Mouse (Mus musculus) heart, postnatal 4 days (tissue): ENCODE results near the gene Gm10097. TPM values are rescaled to one million over a fixed set of nuclear protein-coding genes. Genes with fewer than 3 reads are reported as not detected.

Experiments
- DNase-seq: peaks from one replicate; pipeline ENCODE4 v3.0.0; 2021
- total RNA-seq, 2 experiments: library from RNA; stranded (reverse); gene quantifications; 2 replicates each; pipeline ENCODE4 v1.2.3; 2021

Gm10097 gene
- total RNA-seq, 2 experiments from 2014 or later: 1.1 to 1.4 TPM

- no peak for DNase-seq
These were observed 16.8 kb downstream of the Gm10097 start for GRCm38 (mm10) chr10:5085792-5086191.

GRCm38 (mm10) chr10:5086329-5086728 lies 17.3 kb downstream of the Gm10097 start:
- no peak for DNase-seq

DNA sequence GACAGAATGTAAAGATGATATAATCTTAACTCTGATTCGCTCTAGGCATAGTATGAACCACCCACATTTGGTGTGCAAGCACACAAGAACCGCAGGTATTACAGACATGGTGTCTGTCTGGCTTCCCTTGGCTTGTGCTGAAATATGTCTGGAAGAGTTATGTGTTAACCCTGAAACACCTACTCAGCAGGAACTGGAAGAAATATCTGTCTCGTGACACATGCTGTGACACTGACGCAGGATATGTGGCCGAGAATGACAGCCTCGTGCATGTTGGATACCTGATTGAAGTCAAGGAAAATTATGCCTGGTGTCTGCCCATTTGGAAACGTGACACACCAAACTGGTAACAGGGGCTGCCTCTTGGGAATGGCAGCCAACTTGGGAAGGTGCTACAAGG lies 18.3 kb downstream of the Gm10097 start:
- DNase-seq: no peak

DNA sequence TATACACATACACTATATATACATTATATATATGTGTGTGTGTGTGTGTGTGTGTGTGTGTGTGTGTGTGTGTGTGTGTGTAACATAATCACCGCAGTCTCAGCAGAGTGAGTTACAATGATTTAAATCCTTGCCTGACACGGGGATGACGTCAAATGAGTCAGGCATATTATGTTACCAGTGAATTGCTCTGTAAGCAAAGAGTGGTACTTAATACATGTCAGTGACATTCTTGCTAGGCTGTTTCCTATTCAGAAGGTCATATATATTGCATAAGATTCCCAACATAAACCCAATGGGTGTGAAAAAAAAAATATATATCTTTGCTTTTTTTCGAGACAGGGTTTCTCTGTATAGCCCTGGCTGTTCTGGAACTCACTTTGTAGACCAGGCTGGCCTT lies 20.1 kb downstream of the Gm10097 start:
- DNase-seq: no peak

DNA sequence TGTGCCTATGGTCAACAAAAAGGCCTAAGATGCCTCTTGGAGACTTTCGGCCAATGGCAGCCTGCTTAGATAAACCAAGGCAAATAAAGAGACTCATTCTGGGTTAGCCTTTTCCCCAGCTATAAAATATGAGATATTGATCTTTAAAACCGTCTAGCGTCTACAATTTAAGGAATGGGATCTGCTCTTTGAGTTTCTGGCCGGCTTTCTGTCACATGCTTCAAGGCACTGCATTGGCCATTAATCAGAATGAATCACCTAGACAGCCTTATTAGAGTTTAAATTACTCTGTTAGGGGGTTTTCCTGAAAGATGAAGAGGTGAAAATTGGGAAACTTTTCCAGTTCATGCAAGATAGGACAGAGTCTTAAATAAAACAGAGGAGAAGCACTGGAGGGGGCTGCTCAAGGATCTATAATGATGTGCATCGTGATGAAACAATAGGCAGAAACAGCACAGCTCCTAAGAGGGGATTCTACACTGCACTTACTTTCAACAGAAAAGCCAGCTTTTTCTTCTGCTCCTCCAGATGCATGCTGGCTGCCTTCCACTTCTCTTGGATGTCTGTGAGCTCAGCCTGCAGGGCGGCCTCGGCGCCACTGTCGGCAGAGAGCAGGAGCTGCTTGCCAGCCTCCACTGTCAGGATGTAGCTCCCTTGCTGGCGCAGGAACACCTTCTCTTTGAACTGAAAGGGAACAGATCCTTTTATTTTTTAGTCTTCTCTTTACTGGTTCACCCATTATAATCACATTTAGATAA lies 28.2 kb downstream of the Gm10097 start:
- peak; percentile 61 for DNase-seq

GRCm38 (mm10) chr10:5097754-5098137 lies 28.8 kb downstream of the Gm10097 start:
- DNase-seq: no peak

DNA sequence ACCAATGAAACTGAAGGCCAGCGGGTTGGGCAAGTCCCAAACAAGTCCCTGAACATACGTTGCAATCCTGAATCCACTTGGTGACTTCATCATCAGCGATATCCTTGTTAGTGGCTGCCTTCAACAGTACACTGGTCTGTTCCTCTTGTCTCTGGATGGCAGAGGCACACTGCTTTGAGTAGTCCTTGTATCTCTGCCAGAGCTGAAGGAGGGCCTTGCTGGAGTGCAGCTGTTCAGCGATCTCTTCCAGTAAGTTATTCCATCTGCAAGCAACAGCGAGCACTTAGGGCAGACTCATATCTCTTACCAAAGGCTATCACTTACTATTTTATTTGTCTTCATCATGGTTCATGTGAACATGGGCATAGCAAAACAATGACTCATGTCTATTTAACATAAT lies 41.8 kb downstream of the Gm10097 start:
- DNase-seq: no peak

- DNase-seq: no peak
These were observed 47.2 kb downstream of the Gm10097 start for GRCm38 (mm10) chr10:5116155-5116554.

DNA sequence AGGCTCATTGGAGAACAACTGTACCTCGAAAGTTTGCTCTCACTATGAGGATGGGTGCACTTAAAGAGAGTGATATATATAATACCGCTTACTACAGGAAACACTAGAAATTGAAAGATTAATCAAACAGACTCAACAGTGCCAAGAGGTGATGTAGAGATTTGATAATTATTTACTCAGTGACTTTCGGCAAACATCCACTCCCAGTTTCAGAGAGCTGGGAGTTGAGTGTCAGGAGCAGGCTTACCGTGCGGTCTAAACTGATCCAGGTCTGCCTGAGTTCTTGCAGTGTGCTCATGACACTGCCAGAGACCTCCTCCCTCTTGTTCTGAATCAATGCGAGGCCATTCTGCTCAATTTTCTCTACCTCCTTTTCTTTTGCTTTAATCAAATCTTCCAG lies 47.7 kb downstream of the Gm10097 start:
- no peak for DNase-seq
